Mouse (Mus musculus) A20 (cell line): ENCODE results near the gene Wdr26.
A peak's percentile ranks its signal among the peaks of the same experiment; 100 is the strongest.

Source experiments
- DNase-seq: peaks from one replicate; pipeline ENCODE4 v3.0.0-alpha.2; 2011; ENCODE audit warnings: low read depth, low spot score

Wdr26 gene

GRCm38 (mm10) chr1:181211920-181212633, at the start of gene Wdr26:
TSS of gene Wdr26 (minus strand) at chr1:181212001.
- DNase-seq = peak; percentile 87

- peak; percentile 26 for DNase-seq
Measured at GRCm38 (mm10) chr1:181260949-181261696, 49.3 kb upstream of the Wdr26 start.

GRCm38 (mm10) chr1:181260422-181260821, 48.6 kb upstream of the Wdr26 start:
- no peak for DNase-seq

- peak; percentile 80 for DNase-seq
Measured at GRCm38 (mm10) chr1:181259626-181260410, 48.0 kb upstream of the Wdr26 start.

GRCm38 (mm10) chr1:181259056-181259455, 47.3 kb upstream of the Wdr26 start:
- DNase-seq = no peak

GRCm38 (mm10) chr1:181258616-181259015, 46.8 kb upstream of the Wdr26 start:
- peak; percentile 30 for DNase-seq

GRCm38 (mm10) chr1:181257585-181258555, 46.1 kb upstream of the Wdr26 start:
- DNase-seq = peak; percentile 84

- DNase-seq = peak; percentile 93
Measured at GRCm38 (mm10) chr1:181256689-181257584, 45.1 kb upstream of the Wdr26 start.

- peak; percentile 90 for DNase-seq
Measured at GRCm38 (mm10) chr1:181255891-181256688, 44.3 kb upstream of the Wdr26 start.

- peak; percentile 65 for DNase-seq
Measured at GRCm38 (mm10) chr1:181255450-181255849, 43.6 kb upstream of the Wdr26 start.

GRCm38 (mm10) chr1:181251624-181252023, 39.8 kb upstream of the Wdr26 start:
- DNase-seq = peak; percentile 33

- no peak for DNase-seq
Measured at GRCm38 (mm10) chr1:181250961-181251360, 39.2 kb upstream of the Wdr26 start.

- DNase-seq = no peak
Measured at GRCm38 (mm10) chr1:181249537-181249936, 37.7 kb upstream of the Wdr26 start.

- peak; percentile 71 for DNase-seq
Measured at GRCm38 (mm10) chr1:181247175-181247574, 35.4 kb upstream of the Wdr26 start.

GRCm38 (mm10) chr1:181246487-181247138, 34.8 kb upstream of the Wdr26 start:
- DNase-seq = peak; percentile 40

- DNase-seq = no peak
Measured at GRCm38 (mm10) chr1:181245554-181246486, 34.0 kb upstream of the Wdr26 start.

- no peak for DNase-seq
Measured at GRCm38 (mm10) chr1:181245067-181245466, 33.3 kb upstream of the Wdr26 start.
